Mouse (Mus musculus): Measurements from ENCODE around the gene Adgrg3. TPM values are rescaled to one million over a fixed set of nuclear protein-coding genes. Genes with fewer than 3 reads are reported as not detected.

The Adgrg3 gene
- polyA plus RNA-seq (2017; shearing (Covaris generic)) = 1 to 10 TPM in 1 of 2 experiments, not detected in 1; 1.1 TPM

GRCm38 (mm10) chr8:95017451-95017850 lies at the start of gene Adgrg3:
Gene Adgrg3 (plus strand): TSS chr8:95017692.

DNA sequence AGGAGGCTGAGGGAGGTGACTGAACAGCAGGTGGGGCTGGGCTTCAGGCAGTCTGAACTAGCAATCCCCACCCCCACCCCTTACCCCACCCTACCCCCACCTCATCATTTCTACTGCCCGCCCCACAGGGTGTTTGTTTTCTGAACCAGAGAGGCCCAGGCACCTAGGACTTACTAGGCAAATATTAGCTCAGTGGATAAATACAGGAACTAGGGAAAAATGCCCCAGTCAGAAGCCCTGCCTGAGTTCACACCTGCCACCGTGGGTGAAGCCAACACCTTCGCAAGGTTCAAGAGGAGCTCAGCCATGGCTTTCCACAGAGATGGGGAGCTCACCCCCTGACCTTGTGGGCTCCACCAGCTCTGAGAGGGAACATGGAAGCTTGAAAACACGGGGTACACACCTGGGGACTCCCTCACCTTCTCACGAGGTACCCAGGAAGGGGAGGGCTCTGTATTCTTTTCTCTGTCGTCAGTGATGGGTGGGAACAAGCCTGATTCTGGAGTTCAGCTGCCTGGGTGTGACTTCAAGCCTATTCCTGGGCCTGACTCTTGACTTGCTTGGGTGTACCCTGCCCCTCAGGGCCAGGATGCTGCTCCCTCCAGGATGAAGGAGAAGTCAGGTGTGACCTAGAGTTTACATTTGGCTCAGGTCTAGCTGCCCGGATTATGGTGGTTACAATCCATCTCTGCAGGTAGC lies 42.9 kb upstream of the Adgrg3 start, which contains the start of gene Adgrg1:
Gene Adgrg1, plus strand, starts transcription at position 285 of the 699 bp plus-strand sequence.

GRCm38 (mm10) chr8:95054927-95055510 lies 37.5 kb downstream of the Adgrg3 start, which contains the start of gene Drc7:
Gene Drc7 (plus strand): TSS chr8:95055103.

GRCm38 (mm10) chr8:95080381-95081341 lies 63.2 kb downstream of the Adgrg3 start, which contains the start of gene Katnb1:
Gene Katnb1 (plus strand): TSS chr8:95081186.

Other genes with a start within 250 kb of the Adgrg3 start
- gene Cx3cl1, start 245.7 kb upstream of the Adgrg3 start, polyA plus RNA-seq (2017; shearing (Covaris generic)) = under 1 TPM in 1 of 2 experiments, not detected in 1; 0.10 TPM
- gene Ccl17, start 207.2 kb upstream of the Adgrg3 start, polyA plus RNA-seq (2017; shearing (Covaris generic)) = under 1 TPM in 1 of 2 experiments, not detected in 1; 0.59 TPM
- 10 to 100 TPM; 60.5 to 66.0 TPM for gene Coq9, start 179.4 kb upstream of the Adgrg3 start, polyA plus RNA-seq (2017; shearing (Covaris generic))
- gene Ciapin1, start 179.3 kb upstream of the Adgrg3 start, polyA plus RNA-seq (2017; shearing (Covaris generic)) = 10 to 100 TPM; 90.5 to 98.2 TPM
- gene Polr2c, start 160.2 kb upstream of the Adgrg3 start, polyA plus RNA-seq (2017; shearing (Covaris generic)) = 100 to 1,000 TPM in 1 of 2 experiments, 10 to 100 TPM in 1; 93.8 to 107 TPM
- 1 to 10 TPM in 1 of 2 experiments, under 1 TPM in 1; 0.11 to 4.4 TPM for gene Dok4, start 141.4 kb upstream of the Adgrg3 start, polyA plus RNA-seq (2017; shearing (Covaris generic))
- 1 to 10 TPM in 1 of 2 experiments, under 1 TPM in 1; 0.13 to 1.8 TPM for gene Ccdc102a, start 99.6 kb upstream of the Adgrg3 start, polyA plus RNA-seq (2017; shearing (Covaris generic))
- gene Adgrg5, start 94.0 kb upstream of the Adgrg3 start, polyA plus RNA-seq (2017; shearing (Covaris generic)) = under 1 TPM; 0.82 to 0.93 TPM
- 1 to 10 TPM; 2.4 to 2.5 TPM for gene Adgrg1, start 42.9 kb upstream of the Adgrg3 start, polyA plus RNA-seq (2017; shearing (Covaris generic))
- 1 to 10 TPM in 1 of 2 experiments, under 1 TPM in 1; 0.16 to 1.6 TPM for gene Drc7, start 37.4 kb downstream of the Adgrg3 start, polyA plus RNA-seq (2017; shearing (Covaris generic))
- gene Katnb1, start 63.5 kb downstream of the Adgrg3 start, polyA plus RNA-seq (2017; shearing (Covaris generic)) = 10 to 100 TPM; 19.5 to 20.9 TPM
- 1 to 10 TPM; 1.5 to 2.6 TPM for gene Kifc3, start 185.1 kb downstream of the Adgrg3 start, polyA plus RNA-seq (2017; shearing (Covaris generic))